Mouse (Mus musculus): ENCODE data around the gene Gchfr. TPM values are rescaled to one million over a fixed set of nuclear protein-coding genes. Genes with fewer than 3 reads are reported as not detected.

The Gchfr gene
- not detected for total RNA-seq (2023)

DNA sequence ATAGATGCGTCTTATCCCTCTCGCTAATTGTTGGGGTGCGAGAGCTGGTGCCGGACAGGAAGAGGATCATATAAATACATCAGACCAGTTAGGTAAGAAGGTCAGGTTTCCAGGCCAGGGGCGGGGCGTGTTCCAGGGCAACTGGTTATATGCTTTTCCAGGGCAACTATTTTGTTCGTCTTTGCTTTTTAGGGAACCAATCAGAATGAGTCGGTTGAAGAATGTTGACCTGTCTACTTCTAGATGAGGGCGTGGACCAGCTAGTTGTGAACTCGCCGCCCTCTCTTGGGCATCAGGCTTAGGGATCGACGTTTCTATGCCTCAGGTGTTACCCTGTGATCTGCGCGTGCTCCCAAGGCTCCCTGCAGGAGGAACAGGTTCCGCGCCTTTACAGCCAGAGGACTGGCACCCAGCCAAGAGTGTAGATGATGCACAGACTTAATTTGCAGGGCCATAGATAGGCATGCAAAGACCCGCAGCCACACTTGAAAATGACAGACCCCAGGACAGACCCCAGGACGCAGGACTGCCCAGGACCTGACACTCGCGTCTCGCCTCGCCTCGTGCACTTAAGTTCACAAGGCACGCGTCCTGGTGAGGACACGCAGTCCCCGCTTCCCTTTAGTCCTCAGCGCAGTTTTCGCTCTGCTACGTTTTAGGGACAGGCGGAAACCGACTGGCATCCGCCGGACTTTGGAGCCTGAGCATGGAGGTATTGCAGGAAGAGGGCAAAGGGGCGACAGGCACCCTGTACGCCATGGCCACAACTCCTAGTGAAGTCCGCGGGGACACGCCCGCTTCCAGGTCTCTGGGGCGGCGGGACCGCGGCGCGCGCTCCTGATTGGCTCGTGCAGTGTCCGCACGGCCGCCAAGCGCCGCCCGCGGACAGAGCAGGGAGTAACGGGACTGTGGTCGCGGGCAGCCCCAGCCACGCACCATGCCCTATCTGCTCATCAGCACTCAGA lies at the start of gene Gchfr:
TSS of gene Gchfr (plus strand) at position 873 of the 965 bp plus-strand sequence.

DNA sequence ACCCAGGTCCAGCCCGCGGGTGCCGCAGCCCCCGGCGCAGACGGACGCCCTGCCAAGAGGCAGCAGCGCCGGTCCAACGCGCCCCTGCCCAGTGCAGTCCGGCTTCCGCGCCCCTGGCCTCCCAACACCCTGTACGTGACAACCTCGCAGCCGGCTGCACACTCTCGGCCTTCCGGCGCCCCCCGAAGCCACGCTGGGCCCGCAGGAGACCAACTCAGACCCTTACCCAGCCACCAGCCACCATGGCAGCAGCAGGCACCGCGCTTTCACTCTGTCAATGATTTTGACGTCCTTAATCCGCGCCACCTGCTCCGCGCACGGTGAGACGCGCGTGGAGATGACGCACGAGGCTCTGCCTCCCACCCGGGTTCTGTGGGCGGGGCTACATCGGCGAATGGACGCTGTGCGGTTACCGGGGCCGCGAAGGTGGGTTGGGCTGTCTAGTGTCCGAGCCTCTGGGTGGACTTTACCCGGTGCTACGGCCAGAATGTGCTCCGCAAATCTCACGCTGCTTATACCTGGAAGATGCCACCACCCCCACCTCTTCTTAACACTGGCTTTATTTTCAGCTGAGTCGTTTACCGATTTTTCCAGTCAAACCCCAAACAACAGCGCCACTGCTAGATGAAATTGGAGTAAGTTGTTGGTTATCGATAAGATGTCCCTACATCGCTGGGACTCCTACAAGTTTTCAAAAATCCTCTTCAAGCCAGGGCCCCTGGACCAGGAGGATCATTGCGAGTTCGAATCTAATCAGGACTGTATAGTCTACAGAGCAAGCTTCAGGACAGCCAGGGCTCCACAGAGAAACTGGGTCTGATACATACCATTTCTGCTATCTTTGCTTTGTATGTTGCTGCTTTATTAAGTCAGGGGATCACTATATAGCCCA lies 10.6 kb upstream of the Gchfr start, which contains the start of gene Rmdn3:
TSS of gene Rmdn3 (minus strand) at position 354 of the 892 bp plus-strand sequence.

DNA sequence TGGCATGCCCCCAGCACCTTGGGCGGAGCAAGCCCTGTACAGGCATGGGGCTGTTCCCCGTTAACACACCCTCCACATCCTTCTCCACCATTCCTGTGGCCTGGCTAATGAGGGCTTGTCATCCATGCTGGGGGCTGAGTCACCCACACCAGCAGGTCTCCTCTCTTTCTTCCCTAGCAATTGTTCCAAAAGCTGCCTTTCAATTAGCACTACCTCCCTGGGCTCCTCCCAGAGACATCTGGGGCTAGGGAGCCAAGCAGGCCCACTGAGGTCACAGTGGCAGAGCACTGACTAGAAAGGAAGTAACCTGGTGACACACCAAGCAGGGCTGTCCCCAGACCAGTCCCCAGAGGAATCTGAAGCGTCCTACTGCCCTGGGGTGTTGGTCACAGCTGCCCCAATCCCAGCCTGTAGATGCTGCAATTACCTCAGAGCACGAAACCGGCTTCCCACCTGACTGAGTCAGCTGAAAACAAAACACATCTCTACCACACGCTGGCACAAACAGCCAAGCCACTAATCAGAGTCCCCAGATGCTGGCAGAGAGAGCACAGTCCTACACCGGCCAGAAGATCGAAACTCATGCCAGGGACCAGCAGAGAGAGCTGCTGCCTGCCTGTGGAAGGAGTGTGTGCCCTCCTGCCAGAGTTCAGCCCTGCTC lies 6.5 kb downstream of the Gchfr start, which contains the start of gene Gm14137:
TSS of gene Gm14137 (plus strand) at position 519 of the 661 bp plus-strand sequence.

DNA sequence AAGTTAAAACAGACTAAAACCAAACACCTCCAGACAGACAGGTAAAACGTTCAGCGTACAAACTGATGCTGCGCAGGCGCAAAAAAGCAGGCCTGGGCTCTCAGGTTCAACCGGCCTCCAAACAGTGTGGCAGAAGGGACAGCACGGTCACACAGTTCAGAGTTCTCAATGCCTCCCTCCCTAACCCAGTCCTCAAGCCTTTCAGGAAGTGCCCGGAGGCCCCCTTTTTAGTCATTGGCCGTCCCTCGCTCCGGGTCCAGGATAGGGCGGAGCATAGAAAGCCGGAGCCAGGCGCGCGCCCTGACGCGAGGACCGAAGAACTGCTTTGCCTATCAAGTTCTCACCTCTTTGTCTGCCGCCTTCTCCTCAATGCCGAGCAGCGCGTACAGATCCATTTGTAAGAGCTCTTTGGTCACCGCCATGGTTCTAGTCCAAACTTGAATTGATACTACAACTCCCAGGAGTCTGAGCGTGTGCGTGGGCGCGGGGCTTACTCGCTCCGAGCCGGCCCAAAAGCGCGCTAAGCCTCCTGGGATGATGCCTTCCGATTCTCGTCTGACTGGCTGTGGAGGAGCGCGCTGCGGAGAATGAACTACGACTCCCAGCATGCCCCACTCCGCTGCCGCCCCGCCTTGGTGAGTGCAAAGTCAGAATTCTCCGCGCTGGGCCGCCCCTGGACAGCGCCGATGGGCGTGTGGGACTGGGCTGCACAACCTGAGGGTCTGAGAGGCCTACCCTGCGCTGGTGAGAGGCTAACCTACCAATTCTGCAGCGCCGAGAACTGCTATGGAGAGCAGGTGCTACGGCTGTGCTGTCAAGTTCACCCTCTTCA lies 41.0 kb downstream of the Gchfr start, which contains the start of the genes Zfyve19 and Dnajc17:
TSS of gene Zfyve19 (plus strand) at position 274 of the 832 bp plus-strand sequence.
TSS of gene Dnajc17 (minus strand) at position 452 of the 832 bp plus-strand sequence.

Other genes starting within 250 kb of the Gchfr start
- gene Chst14, start 241.3 kb upstream of the Gchfr start, total RNA-seq (2023): 1 to 10 TPM; 4.6 to 7.1 TPM
- 10 to 100 TPM; 12.0 to 12.5 TPM for gene Ccdc32, start 138.4 kb upstream of the Gchfr start, total RNA-seq (2023)
- gene Rpusd2, start 133.0 kb upstream of the Gchfr start, total RNA-seq (2023): 10 to 100 TPM; 14.2 to 17.3 TPM
- gene Knl1, start 120.7 kb upstream of the Gchfr start, total RNA-seq (2023): 1 to 10 TPM; 3.2 to 3.4 TPM
- gene Rad51, start 55.0 kb upstream of the Gchfr start, total RNA-seq (2023): 1 to 10 TPM; 2.6 to 3.2 TPM
- gene Rmdn3, start 10.7 kb upstream of the Gchfr start, total RNA-seq (2023): 10 to 100 TPM; 27.2 to 35.9 TPM
- gene Gm14137, start 6.7 kb downstream of the Gchfr start, total RNA-seq (2023): 1 to 10 TPM; 2.9 to 6.8 TPM
- 10 to 100 TPM; 36.2 to 47.6 TPM for gene Zfyve19, start 40.8 kb downstream of the Gchfr start, total RNA-seq (2023)
- gene Dnajc17, start 41.0 kb downstream of the Gchfr start, total RNA-seq (2023): 10 to 100 TPM; 15.0 to 20.1 TPM
- not detected for gene Ppp1r14d, start 62.1 kb downstream of the Gchfr start, total RNA-seq (2023)
- 1 to 10 TPM in 1 of 2 experiments, under 1 TPM in 1; 0.29 to 1.3 TPM for gene Spint1, start 69.6 kb downstream of the Gchfr start, total RNA-seq (2023)
- under 1 TPM; 0.44 to 0.84 TPM for gene Rhov, start 103.5 kb downstream of the Gchfr start, total RNA-seq (2023)
- 10 to 100 TPM; 78.7 to 86.0 TPM for gene Vps18, start 121.0 kb downstream of the Gchfr start, total RNA-seq (2023)
- gene Dll4, start 158.0 kb downstream of the Gchfr start, total RNA-seq (2023): under 1 TPM; 0.55 to 0.59 TPM
- gene Chac1, start 183.5 kb downstream of the Gchfr start, total RNA-seq (2023): under 1 TPM in 1 of 2 experiments, not detected in 1; 0.56 TPM